Mouse (Mus musculus) telencephalon, adult 2 months (tissue): ENCODE measurements at regions not wholly inside any gene's neighbourhood (a gene's known extent, or its start where the extent isn't known, plus 50 kb on each side); places are given as distances from the start of the nearest gene placed in this dataset.

Source experiments
- DNase-seq: peaks from one replicate; pipeline ENCODE4 v3.0.0-alpha.2; 2011; ENCODE audit warnings: low read depth, low spot score

- DNase-seq: no peak
Measured at GRCm38 (mm10) chr3:42661956-42662355, 919.5 kb downstream of the D3Ertd751e start.

GRCm38 (mm10) chr3:42676668-42677398 is 934.4 kb downstream of the D3Ertd751e start:
- DNase-seq: no peak

DNA sequence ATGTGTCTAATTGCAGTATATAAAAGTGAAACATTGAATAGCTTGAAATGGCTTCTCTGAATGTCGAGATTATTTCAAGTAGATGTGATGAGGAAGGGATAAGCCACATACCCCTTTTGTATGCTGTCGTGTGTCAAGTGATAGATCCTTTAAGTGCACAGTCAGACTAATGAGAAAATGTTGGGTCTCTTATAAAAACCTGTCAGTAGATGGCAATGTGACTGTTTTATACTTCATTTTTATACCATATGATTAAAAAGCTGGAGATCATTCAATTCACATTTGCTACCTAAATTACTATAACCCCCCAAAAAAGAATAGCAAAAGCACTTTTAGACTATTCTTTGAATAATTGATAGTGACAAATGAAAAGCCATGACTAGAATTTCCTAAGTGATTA is 952.3 kb downstream of the D3Ertd751e start:
- DNase-seq: no peak

DNA sequence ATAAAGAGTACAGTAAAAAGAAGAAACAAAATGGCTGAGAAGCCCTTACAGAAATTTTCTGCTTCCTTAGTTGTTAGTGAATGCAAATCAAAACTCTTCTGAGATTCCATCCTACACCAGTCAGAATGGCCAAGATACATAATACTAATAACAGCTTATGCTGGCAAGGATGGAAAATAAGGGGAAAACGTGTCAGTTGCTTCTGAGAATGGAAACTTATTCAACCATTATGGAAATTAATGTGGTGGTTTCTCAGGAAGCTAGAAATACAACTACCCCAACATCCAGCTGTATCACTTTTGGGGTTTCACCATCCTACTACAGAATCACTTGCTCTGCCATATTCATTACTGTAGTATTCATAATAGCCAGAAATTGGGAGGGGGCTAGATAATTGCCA is 996.5 kb downstream of the D3Ertd751e start:
- DNase-seq: no peak

GRCm38 (mm10) chr3:42753130-42753529 is 1010.7 kb downstream of the D3Ertd751e start:
- no peak for DNase-seq

DNA sequence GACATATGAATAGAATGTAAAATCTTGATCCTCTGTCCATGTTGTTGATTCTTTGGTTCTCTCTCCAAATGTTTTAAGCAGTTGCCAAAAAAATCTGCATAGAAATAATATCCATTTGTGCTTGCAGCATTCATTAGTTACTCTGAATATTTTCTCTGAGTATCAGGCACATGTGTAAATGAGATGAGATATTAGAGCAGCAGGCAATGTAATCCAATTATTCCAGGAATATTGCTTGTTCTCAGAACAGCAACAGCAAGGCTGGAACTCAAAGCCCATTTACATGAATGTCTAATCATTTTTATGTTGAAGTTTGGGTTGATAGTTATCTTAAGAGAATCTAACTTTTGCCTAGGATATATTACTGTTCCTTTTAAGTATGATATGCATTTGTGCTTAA is 1014.9 kb downstream of the D3Ertd751e start:
- DNase-seq: no peak

DNA sequence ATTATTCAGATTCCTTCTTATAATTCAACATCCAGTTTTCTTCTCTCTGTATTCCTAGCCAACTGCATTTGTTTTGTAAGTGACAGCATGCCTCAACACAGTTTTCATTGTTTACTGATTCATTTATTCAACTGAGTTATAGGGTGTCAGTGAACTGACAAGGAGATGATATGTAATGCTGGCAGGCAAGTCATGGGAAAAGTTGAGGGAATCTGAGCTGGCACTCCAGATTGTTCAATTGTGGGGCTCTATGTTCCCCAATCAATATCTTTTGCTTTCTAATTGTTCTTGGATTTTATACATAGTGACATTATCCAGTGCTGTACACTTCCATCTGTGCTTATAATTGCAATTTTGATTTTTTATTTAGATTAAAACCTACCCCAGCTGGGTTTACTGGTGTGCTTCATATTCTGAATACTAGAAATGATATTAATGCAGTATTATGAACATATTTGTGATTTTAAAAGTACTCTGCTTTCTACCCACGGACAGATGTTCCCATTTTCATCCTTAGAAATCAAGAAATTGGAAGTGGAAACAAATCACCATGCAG is 1015.5 kb downstream of the D3Ertd751e start:
- peak; percentile 10 for DNase-seq

- no peak for DNase-seq
Measured at GRCm38 (mm10) chr3:42762205-42762604, 1019.8 kb downstream of the D3Ertd751e start.

DNA sequence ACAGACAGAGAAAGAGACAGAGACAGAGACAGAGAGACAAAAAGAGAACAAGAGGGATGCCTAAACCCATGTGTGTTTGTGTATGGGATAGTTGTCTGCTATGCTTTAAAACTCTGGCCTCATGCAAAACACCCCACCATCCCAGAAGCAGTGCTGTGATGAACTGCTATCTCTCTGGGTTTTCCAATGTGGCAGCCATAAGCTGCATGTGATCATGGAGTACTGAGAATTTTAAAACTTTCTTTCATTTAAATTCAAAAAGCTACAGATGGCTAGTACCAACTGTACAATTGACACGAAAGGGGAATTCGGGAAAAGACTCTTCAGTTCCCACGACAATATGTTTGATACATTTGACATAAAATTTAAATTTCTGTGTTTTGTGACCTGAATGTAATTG is 1041.1 kb downstream of the D3Ertd751e start:
- DNase-seq: no peak

DNA sequence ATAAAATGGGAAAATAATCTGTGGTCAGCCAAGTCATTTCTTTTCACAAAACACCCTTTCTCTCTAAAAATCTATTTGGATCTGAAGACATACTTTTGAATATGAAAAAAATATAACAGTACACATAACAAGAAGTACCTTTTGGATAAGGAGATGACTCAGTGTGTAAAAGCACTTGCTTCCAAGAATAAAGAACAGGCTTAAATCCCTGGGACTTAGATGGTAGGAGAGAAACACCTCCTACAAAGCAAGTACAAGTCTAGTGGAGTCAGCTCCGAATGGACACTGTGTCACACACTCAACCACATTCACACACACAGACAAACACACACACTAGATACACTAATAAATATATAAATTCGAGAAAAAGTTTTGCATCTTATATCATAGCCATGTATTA is 1041.8 kb downstream of the D3Ertd751e start:
- peak; percentile 35 for DNase-seq

DNA sequence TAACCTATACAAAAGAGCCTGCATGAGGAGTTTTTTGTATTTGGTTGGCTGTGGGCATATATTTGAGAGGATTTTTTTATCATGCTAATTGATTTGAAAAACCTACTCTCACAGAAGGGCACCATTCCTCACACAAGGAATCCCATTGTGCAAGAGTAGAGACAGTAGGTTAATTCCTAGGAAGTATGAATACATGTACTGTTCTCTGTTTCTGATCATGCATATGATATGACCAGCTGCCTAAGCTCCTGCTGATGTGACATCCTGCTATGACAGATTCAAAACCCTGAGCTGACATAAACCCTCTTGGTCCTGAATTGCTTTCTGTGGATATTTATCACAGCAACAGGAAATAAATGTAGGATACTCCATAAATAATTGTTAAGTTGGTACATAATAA is 1048.0 kb downstream of the D3Ertd751e start:
- DNase-seq: no peak

- no peak for DNase-seq
Measured at GRCm38 (mm10) chr3:42791878-42792277, 1049.5 kb downstream of the D3Ertd751e start.

GRCm38 (mm10) chr3:42830456-42830855 is 1088.0 kb downstream of the D3Ertd751e start:
- DNase-seq: no peak

GRCm38 (mm10) chr3:42867370-42867769 is 1125.0 kb downstream of the D3Ertd751e start:
- no peak for DNase-seq

- DNase-seq: no peak
Measured at GRCm38 (mm10) chr3:42878972-42879371, 1136.6 kb downstream of the D3Ertd751e start.

GRCm38 (mm10) chr3:42884481-42884880 is 1142.1 kb downstream of the D3Ertd751e start:
- DNase-seq: no peak

GRCm38 (mm10) chr3:42892016-42892699 is 1149.7 kb downstream of the D3Ertd751e start:
- DNase-seq: no peak

GRCm38 (mm10) chr3:42895787-42896186 is 1153.4 kb downstream of the D3Ertd751e start:
- no peak for DNase-seq

- DNase-seq: no peak
Measured at GRCm38 (mm10) chr3:42897936-42898335, 1155.5 kb downstream of the D3Ertd751e start.

DNA sequence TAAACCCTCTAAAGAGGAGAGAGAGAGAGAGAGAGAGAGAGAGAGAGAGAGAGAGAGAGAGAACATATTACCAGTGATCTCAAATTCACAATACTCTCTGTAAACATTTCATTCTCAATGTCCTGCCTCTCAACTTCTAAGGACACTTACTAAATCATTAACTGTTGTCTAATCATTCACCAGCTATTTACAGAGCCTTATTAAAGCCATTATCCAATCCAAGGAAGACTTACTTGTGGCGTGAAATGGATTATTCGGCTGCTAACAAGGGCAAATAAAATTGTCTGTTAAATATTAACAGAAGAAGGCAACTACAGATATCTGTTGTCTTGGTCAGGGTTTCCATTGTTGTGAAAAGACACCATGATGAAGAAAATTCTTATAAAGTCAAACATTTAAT is 1156.5 kb downstream of the D3Ertd751e start:
- DNase-seq: no peak

DNA sequence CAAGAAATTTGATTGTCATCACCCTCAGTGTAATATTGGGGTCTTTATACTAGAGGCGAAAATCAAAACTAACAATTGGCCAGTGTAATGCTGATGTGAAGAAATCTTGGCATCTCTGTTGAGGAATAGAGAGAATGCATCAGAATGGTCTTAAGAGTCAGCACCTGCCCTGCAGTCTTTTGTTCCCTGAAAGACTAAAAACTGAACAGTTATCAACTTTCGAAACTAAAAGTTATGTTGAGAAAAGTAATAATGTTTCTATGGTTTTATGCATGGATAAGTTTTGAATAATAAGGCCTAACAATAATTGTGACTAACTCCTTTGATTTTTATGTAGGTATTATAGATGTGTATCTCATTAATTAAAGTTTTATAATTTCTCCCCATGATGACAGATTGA is 1158.6 kb downstream of the D3Ertd751e start:
- DNase-seq: no peak

DNA sequence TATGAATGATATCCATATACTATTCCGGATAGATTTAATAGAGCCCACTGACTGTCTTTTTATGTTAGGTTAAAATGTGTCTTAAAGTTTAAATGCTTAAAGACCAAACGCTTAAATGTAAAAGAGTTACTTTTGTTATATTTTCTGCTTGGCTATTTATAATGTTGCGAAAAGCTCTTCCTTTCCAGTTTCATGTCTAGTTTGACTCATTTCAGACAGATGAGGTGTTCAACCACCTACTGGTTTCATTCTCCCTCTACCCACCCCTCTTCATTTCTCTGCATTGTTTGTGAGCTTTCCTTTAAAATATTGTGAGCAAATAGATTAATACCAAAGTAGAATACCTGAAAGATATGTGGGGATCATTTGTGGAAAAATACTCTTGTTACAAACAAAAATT is 1163.8 kb downstream of the D3Ertd751e start:
- DNase-seq: no peak

GRCm38 (mm10) chr3:42908404-42908803 is 1166.0 kb downstream of the D3Ertd751e start:
- no peak for DNase-seq
